Mouse (Mus musculus): ENCODE data around the gene Dnah5.

GRCm38 (mm10) chr15:28515176-28515575 is 311.6 kb downstream of the Dnah5 start:
- TF ChIP-seq MAFK (IDR thresholded peaks at IDR 0.05; ENCODE audit: insufficient read depth, low read depth, low read length) (no peak), ZNF384 (IDR thresholded peaks at IDR 0.05; ENCODE audit: low read depth, low read length) (no peak), HCFC1 (IDR thresholded peaks at IDR 0.05; ENCODE audit: borderline replicate concordance, insufficient read depth, low read length) (no peak), ZC3H11A (IDR thresholded peaks at IDR 0.05; ENCODE audit: borderline replicate concordance, low read depth, low read length) (no peak), CHD2 (IDR thresholded peaks at IDR 0.05; ENCODE audit: low read depth, low read length) (no peak)
